ENCODE assay signal across 25 mouse cellular contexts in genomic region chr17:48146120-48146519, GRCm38 (mm10). TPM values are rescaled to one million over a fixed set of nuclear protein-coding genes. Genes with fewer than 3 reads are reported as not detected.
DNase-seq lines count a peak whose midpoint lies in the region; ATAC-seq and TF ChIP-seq lines count a peak whose summit lies in the region.
"Had no signal": no experiment of that assay in that cellular context is flagged by ENCODE, and none has a peak within 500 bp of the region (broad histone marks: within the 10 kb centered on the region; RNA-seq: fewer than 3 reads in every experiment).

TSS of gene 9830107B12Rik (minus strand) at chr17:48146268.

- no peak for TF ChIP-seq POLR2A in lung, adult 2 months (IDR thresholded peaks at IDR 0.05; ENCODE audit: borderline replicate concordance, extremely low read depth, low read depth, low read length)

- no peak within 1 kb of the TSS for H3K4me2 ChIP-seq in liver, embryonic 15.5 days
- H3K4me2 ChIP-seq in stomach, postnatal 0 days (replicated peaks; ENCODE audit: low read depth): no peak within 1 kb of the TSS
- H3K4me2 ChIP-seq: hindbrain, embryonic 12.5 days had no signal

- TF ChIP-seq CTCF in lung, adult 2 months (IDR thresholded peaks at IDR 0.05; ENCODE audit: insufficient read depth, low read length): no peak
- no peak for TF ChIP-seq CTCF in stomach, postnatal 0 days (IDR thresholded peaks at IDR 0.05; ENCODE audit: low read depth)

- 0 out of 2 replicates have a peak within 1 kb of the TSS, but pooled peaks have one; percentile 29 for H3K27ac ChIP-seq in liver, embryonic 15.5 days (replicated peaks)
- no peak within 1 kb of the TSS for H3K27ac ChIP-seq in stomach, postnatal 0 days (replicated peaks)
- H3K27ac ChIP-seq: heart, embryonic 10.5 days; hindbrain, embryonic 12.5 days had no signal

- H3K9me3 ChIP-seq in liver, embryonic 15.5 days (replicated peaks): no peaks in the 10 kb centered on the region
- no peaks in the 10 kb centered on the region for H3K9me3 ChIP-seq in stomach, postnatal 0 days (ENCODE audit: control insufficient read depth, low read length)

- 51% methylated on average over 3 of the region's 3 CpGs for WGBS in liver, embryonic 15.5 days (ENCODE audit: insufficient replicate concordance)
- 66% methylated on average over 3 of the region's 3 CpGs for WGBS in lung, adult 2 months
- WGBS in stomach, postnatal 0 days: 71% methylated on average over 3 of the region's 3 CpGs

- H3K4me1 ChIP-seq in liver, embryonic 15.5 days (replicated peaks): no peaks in the 10 kb centered on the region
- no peaks in the 10 kb centered on the region for H3K4me1 ChIP-seq in lung, adult 2 months (ENCODE audit: control insufficient read depth, insufficient read depth, low read length)
- no peaks in the 10 kb centered on the region for H3K4me1 ChIP-seq in stomach, postnatal 0 days (replicated peaks; ENCODE audit: control insufficient read depth, insufficient read depth)
- H3K4me1 ChIP-seq: heart, embryonic 10.5 days; hindbrain, embryonic 12.5 days had no signal

- ATAC-seq in liver, embryonic 15.5 days (ENCODE audit: insufficient read depth): no peak
- peak; percentile 61 for ATAC-seq in megakaryocyte progenitor cell, adult 5-6 weeks (replicated peaks; ENCODE audit: poor library complexity)
- no peak for ATAC-seq in stomach, postnatal 0 days (ENCODE audit: low FRiP score, low TSS enrichment)
- ATAC-seq: activated CD4-positive, CD25-positive, alpha-beta regulatory T cell, adult 4 months; forebrain, embryonic 14.5 days; hindbrain, embryonic 16.5 days; Patski had no signal

- no peak for DNase-seq in liver
- DNase-seq in lung, postnatal 36 days: peak; percentile 2
- no peak for DNase-seq in lung, adult 2 months
- no peak for DNase-seq in cerebellum, adult 18-20 months
- DNase-seq in stomach, postnatal 0 days (ENCODE audit: low spot score): no peak
- DNase-seq: adrenal gland, postnatal 14 days; cerebellum, adult 8-10 months; cerebellum, postnatal 14 days; gastrocnemius, postnatal 36 days; heart, adult 18-20 months; heart, postnatal 10 days; heart, postnatal 4 days had no signal

- H3K36me3 ChIP-seq in liver, embryonic 15.5 days (replicated peaks): no peaks in the 10 kb centered on the region
- H3K36me3 ChIP-seq in stomach, postnatal 0 days (ENCODE audit: control insufficient read depth, insufficient read depth, low read length): no peaks in the 10 kb centered on the region
- H3K36me3 ChIP-seq: heart, embryonic 10.5 days; hindbrain, embryonic 12.5 days had no signal

- H3K9ac ChIP-seq in liver, embryonic 15.5 days: no peak within 1 kb of the TSS
- H3K9ac ChIP-seq in stomach, postnatal 0 days (ENCODE audit: low read length): no peak within 1 kb of the TSS
- H3K9ac ChIP-seq: hindbrain, embryonic 12.5 days had no signal

- H3K27me3 ChIP-seq in liver, embryonic 15.5 days: no peaks in the 10 kb centered on the region
- no peaks in the 10 kb centered on the region for H3K27me3 ChIP-seq in stomach, postnatal 0 days (ENCODE audit: control insufficient read depth, insufficient read depth, low read length)
- H3K27me3 ChIP-seq: CH12.LX; hindbrain, embryonic 12.5 days; Patski had no signal

- no peak for TF ChIP-seq EP300 in stomach, postnatal 0 days (optimal IDR thresholded peaks at IDR 0.05)

- H3K4me3 ChIP-seq in liver, embryonic 15.5 days (replicated peaks): no peak within 1 kb of the TSS
- no peak within 1 kb of the TSS for H3K4me3 ChIP-seq in lung, adult 2 months (replicated peaks; ENCODE audit: extremely low read depth, low read depth, low read length)
- H3K4me3 ChIP-seq in stomach, postnatal 0 days (ENCODE audit: low read depth, low read length): no peak within 1 kb of the TSS
- H3K4me3 ChIP-seq: heart, embryonic 10.5 days; hindbrain, embryonic 12.5 days had no signal

RNA-seq across cellular contexts. Expression of gene 9830107B12Rik, which starts in this region (rescaled TPM):
- polyA plus RNA-seq in liver, embryonic 15.5 days (2015; fragmentation: Nextera tagmentation; extraction: Ambion mirVana): 0.70 and 0.84 TPM in 2 replicates
- 0.09 and 0.15 TPM in 2 replicates for polyA plus RNA-seq in lung, adult 2 months (2012; rRNA removed)
- 0.62 and 1.1 TPM in 2 replicates for total RNA-seq in megakaryocyte progenitor cell, adult 5-6 weeks (2015)
- 2.3 and 2.4 TPM in 2 replicates for total RNA-seq in megakaryocyte progenitor cell, adult 5-6 weeks (2017)
- not detected in 2 replicates for polyA plus RNA-seq in stomach, postnatal 0 days (2015; fragmentation: Nextera tagmentation; extraction: Ambion mirVana)
- total RNA-seq: adrenal gland, adult 18-20 months; adrenal gland, postnatal 14 days; CH12.LX; gastrocnemius, adult 8-10 months; gastrocnemius, postnatal 36 days; heart, adult 18-20 months; heart, postnatal 10 days; heart, postnatal 4 days had no signal
- polyA plus RNA-seq: activated CD4-positive, CD25-positive, alpha-beta regulatory T cell, adult 4 months; embryonic facial prominence, embryonic 14.5 days; forebrain, embryonic 14.5 days; heart, embryonic 10.5 days; heart, embryonic 14.5 days; hindbrain, embryonic 16.5 days; Patski had no signal
